Mouse (Mus musculus) MEL-GATA-1-ER (cell line): ENCODE results near the gene Ube2j1.

Experiments used
- DNase-seq: peaks from one replicate; pipeline ENCODE4 v3.0.0-alpha.2; 2012; ENCODE audit warnings: low read depth; ENCODE audit errors: extremely low read depth

Ube2j1 gene

GRCm38 (mm10) chr4:33012484-33012883, 18.7 kb upstream of the Ube2j1 start:
- DNase-seq = no peak

DNA sequence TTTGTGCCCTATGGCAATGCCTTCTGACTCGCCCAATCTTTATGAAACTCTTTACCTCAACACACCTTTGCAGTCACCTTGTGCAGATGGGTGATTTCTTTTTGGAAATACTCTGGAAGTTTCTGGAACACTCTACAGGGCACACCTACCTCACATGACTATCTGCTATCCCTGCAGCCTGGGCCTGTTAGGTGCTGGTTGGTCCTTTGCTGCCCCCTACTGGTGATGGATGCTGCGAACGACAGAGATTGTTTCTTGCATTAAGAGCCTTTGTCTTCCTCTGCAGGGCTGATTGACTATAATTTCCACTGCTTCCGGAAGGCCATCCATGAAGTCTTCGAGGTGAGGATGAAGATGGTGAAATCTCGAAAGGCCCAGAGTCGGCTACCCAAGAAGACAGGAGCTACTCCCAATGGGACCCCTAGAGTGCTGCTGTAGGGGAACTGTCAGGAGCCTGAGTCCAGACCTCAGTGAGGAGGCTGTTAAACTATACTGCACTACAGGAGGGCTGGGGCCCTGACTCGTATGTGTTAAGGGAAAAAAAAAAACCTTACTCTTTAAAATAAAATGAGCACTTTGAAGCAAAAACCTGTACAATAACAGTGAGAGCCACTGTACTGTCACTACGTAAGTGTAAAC, 12.7 kb upstream of the Ube2j1 start:
- DNase-seq = peak; percentile 58

- no peak for DNase-seq
These were observed 6.8 kb upstream of the Ube2j1 start for GRCm38 (mm10) chr4:33024420-33024819.

GRCm38 (mm10) chr4:33029104-33029503, 2.1 kb upstream of the Ube2j1 start:
- no peak for DNase-seq

GRCm38 (mm10) chr4:33030264-33031194, 687 bp upstream of the Ube2j1 start:
- no peak for DNase-seq

DNA sequence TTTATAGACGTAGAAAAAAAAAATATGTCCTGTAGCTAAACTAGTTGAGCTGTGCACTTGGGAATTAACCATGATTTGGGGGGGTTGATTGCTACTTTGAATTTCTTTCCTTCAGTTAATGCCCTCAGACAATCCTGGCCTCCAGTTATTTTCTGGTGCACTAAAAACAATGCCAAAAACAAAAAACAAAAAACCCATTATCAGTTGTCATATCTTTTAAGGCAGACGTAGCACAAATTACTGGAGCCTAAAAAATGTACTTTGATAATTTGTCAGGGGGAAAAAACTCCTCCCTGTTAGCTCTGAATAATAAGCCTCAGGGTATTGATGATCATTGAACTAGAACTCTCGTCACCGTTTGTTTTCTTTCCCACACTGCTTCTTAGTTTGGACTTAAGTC, 829 bp downstream of the Ube2j1 start:
- DNase-seq = no peak

DNA sequence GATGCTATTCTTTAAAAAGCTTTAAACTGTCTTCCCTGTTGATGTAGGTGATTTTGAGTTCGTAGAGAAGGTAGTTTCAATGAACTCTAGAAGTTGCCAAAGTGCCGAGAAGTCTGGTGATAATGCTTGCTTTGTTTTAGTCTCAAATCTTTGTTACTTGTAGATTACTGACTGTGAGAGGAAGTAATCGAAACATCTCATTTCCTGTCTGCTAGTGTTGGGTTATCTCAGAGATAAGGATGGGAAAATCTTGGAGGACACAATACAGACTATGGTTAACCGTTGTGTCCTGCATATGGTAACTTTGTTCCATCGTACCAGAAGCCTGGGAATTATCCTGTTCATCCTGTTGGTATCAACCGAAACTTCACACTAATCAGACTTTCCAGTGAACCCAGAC, 2.3 kb downstream of the Ube2j1 start:
- no peak for DNase-seq

- no peak for DNase-seq
These were observed 8.6 kb downstream of the Ube2j1 start for GRCm38 (mm10) chr4:33039826-33040225.

DNA sequence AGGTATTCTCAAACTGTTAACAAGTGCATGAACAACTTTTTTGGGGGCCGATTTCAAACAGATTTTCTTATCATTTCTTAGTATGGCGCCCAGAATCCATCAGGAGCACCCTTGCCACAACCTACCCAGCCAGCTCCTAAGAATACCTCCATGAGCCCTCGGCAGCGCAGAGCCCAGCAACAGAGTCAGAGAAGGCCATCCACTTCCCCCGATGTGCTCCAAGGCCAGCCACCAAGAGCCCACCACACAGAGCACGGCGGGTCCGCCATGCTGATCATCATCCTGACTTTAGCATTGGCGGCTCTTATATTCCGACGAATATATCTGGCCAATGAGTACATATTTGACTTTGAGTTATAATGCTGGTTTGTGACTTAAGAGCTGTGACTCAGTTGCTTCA, 18.4 kb downstream of the Ube2j1 start:
- no peak for DNase-seq

- DNase-seq = no peak
These were observed 20.8 kb downstream of the Ube2j1 start for GRCm38 (mm10) chr4:33052055-33052454.

DNA sequence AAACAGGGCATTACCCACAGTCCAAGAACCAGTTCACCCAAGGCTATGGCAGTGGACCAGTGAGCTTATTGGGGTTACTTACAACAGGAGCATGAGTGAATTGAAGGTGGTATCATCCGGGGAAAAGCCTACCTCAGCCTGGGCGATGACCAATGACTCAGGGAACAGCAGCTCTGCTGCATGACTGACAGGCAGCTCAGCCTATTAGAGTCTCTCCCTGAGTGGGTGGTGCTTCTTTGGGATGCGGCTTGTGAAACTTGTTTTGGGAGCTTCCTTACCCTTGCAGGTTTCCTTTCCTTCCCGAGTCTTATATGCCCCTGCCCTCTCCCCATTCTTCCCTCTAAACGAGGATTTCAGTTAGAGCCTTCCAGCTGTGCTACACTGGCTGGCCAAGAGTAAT, 21.4 kb downstream of the Ube2j1 start:
- DNase-seq = no peak

DNA sequence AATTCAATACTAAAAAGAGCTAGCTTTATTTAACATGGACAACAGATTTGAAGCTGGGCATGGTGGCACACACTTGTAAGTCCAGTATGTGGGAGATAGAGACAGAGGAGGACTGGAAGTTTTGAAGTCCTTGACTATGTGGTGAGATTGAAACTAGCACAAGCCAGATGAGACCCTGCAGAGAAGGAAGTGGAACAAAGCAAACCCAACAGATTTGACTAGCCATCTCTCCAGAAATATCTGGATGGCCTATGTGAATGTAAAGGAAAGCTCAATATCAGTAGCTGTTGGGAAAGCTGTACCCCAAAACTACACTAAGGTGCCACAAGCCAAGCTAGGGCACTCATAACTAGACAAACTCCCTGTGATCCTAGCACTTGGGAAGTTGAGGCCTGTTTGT, 23.2 kb downstream of the Ube2j1 start:
- DNase-seq = no peak

GRCm38 (mm10) chr4:33056317-33056716, 25.1 kb downstream of the Ube2j1 start:
- no peak for DNase-seq

- DNase-seq = no peak
These were observed 26.9 kb downstream of the Ube2j1 start for GRCm38 (mm10) chr4:33057890-33058687.

DNA sequence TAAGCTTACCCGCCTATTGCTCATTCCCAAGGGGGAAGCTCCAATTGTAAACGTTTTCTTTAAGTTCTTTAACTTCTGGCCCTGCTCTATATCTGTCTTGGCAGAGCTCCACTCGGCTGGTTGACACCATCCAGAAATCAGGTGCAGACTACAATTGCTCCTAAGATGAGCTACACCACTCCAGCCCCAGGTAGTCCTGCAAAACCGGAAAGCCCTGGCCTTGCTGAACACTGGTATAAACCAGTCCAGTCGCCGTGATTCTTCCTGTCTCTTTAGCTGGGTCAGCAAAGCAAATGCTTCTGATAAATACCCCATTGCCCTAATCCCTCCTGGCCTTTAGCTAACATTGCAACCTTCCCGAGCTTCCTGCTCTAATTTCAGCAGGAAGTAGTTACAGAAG, 29.9 kb downstream of the Ube2j1 start:
- DNase-seq = no peak

DNA sequence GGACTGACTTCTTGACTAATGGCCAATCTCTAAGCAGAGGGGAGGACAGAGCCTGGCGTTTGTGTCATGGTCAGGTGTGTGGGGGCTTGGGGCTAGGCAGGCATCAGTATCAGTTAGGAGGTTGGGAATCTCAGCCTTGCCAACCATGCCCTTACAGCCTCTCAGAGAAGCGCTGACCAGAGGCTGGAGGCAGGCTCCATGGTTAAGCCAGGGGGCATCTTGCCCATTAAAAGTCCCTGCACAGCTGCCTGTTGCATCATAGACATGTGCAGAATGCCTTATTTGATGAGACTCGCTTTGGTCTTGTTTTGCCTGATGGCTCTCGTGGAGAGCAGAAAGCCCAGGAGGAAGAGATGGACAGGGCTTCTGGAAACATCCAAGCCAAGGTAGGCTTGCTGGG, 31.8 kb downstream of the Ube2j1 start, which contains the start of gene Gabrr2:
Gabrr2 (plus strand) TSS at position 19 of the 400 bp plus-strand sequence.
- no peak for DNase-seq

DNA sequence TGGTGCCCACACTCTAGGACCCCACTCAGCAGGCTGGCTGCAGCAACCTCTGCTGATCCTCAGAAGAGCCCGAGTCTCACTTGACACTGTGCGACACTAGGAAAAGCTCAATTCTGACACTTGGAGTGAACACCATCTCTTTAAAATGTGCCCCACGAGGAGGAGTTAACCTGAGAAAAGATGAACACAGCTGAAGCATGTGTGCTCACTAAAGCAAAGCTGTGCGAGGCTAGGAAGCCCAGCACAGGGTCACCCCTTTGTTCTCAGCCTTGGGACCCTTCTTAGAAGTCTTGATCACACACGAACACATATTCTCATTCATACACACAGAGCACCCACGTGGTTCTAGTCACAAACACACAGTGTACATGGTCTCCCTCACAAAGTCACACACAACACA, 33.8 kb downstream of the Ube2j1 start:
- no peak for DNase-seq

- no peak for DNase-seq
These were observed 35.2 kb downstream of the Ube2j1 start for GRCm38 (mm10) chr4:33066223-33066960.

GRCm38 (mm10) chr4:33067331-33067730, 36.1 kb downstream of the Ube2j1 start:
- DNase-seq = no peak

DNA sequence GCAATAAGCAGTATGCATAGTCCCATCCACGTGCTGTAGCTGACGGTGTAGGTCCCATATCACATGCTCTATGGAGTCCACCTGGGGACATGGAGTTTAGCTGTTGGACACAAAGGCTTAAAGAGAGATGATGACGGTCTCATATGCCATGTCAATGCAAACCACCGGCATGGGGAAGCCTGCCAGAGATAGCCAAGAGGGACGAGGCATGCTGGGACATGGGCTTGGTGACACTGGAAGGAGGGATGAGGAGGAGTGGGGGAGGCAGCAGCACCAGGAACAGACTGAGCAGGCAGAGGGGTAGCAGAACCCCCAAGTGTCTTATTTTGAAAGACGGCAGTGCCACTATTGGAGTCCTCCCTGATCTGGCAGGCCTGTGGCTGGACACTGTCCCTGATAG, 36.6 kb downstream of the Ube2j1 start:
- no peak for DNase-seq

GRCm38 (mm10) chr4:33068894-33069293, 37.7 kb downstream of the Ube2j1 start:
- DNase-seq = no peak
